In genomic region chr8:22054674-22055491, GRCm38 (mm10) we compare ENCODE assay signal across 16 mouse cellular contexts. TPM values are rescaled to one million over a fixed set of nuclear protein-coding genes. Genes with fewer than 3 reads are reported as not detected.
DNase-seq lines count a peak whose midpoint lies in the region; ATAC-seq and TF ChIP-seq lines count a peak whose summit lies in the region.
"Had no signal": no experiment of that assay in that cellular context is flagged by ENCODE, and none has a peak within 500 bp of the region (broad histone marks: within the 10 kb centered on the region; RNA-seq: fewer than 3 reads in every experiment).

No protein-coding gene starts in this region.

- peak; percentile 3 for DNase-seq in ovary, adult 18-20 months (ENCODE audit: low spot score)
- DNase-seq in ovary, postnatal 14 days (ENCODE audit: low spot score) = no peak
- peak; percentile 34 for DNase-seq in liver, embryonic 13.5 days
- no peak for DNase-seq in retina, postnatal 1 day
- no peak for DNase-seq in testis, postnatal 14 days (ENCODE audit: low spot score)
- no peak for DNase-seq in cerebellum, adult 2 months
- DNase-seq: cerebellum, adult 11-12 months; kidney, postnatal 4 days had no signal

- H3K4me3 ChIP-seq in bone marrow, adult 2 months (replicated peaks; ENCODE audit: control insufficient read depth, low read depth, low read length) = no peak overlapping the region
- peak overlapping the region; percentile 46 for H3K4me3 ChIP-seq in liver, embryonic 13.5 days (replicated peaks)
- no peak overlapping the region for H3K4me3 ChIP-seq in small intestine, adult 2 months (ENCODE audit: low read depth, low read length)
- H3K4me3 ChIP-seq in cerebellum, adult 2 months (replicated peaks; ENCODE audit: insufficient read depth, low read depth, low read length) = no peak overlapping the region
- H3K4me3 ChIP-seq: embryonic facial prominence, embryonic 10.5 days; forebrain, embryonic 15.5 days; heart, embryonic 12.5 days; limb, embryonic 12.5 days had no signal

- 59% methylated on average over 12 of the region's 12 CpGs for WGBS in bone marrow, adult 2 months
- WGBS in liver, embryonic 13.5 days (ENCODE audit: insufficient replicate concordance) = 23% methylated on average over 12 of the region's 12 CpGs
- WGBS in small intestine, adult 2 months = 31% methylated on average over 12 of the region's 12 CpGs
- WGBS in cerebellum, adult 2 months = 87% methylated on average over 12 of the region's 12 CpGs

- TF ChIP-seq POLR2A in bone marrow, adult 2 months (IDR thresholded peaks at IDR 0.05; ENCODE audit: borderline replicate concordance, control insufficient read depth, low read depth, low read length) = no peak
- no peak for TF ChIP-seq POLR2A in small intestine, adult 2 months (IDR thresholded peaks at IDR 0.05; ENCODE audit: low read depth, low read length)
- TF ChIP-seq POLR2A in cerebellum, adult 2 months (IDR thresholded peaks at IDR 0.05; ENCODE audit: borderline replicate concordance, insufficient read depth, low read length) = no peak

- TF ChIP-seq CTCF in bone marrow, adult 2 months (IDR thresholded peaks at IDR 0.05; ENCODE audit: control insufficient read depth, insufficient read depth, low read length) = no peak
- TF ChIP-seq CTCF in small intestine, adult 2 months (IDR thresholded peaks at IDR 0.05; ENCODE audit: extremely low read depth, insufficient read length, insufficient replicate concordance, low read depth, low read length) = no peak
- no peak for TF ChIP-seq CTCF in cerebellum, adult 2 months (IDR thresholded peaks at IDR 0.05; ENCODE audit: borderline replicate concordance, insufficient read depth, low read depth, low read length)

- H3K4me1 ChIP-seq in bone marrow, adult 2 months (ENCODE audit: control insufficient read depth, insufficient read depth, low read length) = peaks cover 1% of the 10 kb centered on the region; the same call in 1 of the 2 replicates
- peaks cover 65% of the 10 kb centered on the region for H3K4me1 ChIP-seq in liver, embryonic 13.5 days (replicated peaks)
- H3K4me1 ChIP-seq in small intestine, adult 2 months (ENCODE audit: control insufficient read depth, insufficient read depth, insufficient read length, low read length) = peaks cover 24% of the 10 kb centered on the region; the same call in 1 of the 2 replicates
- no peaks in the 10 kb centered on the region for H3K4me1 ChIP-seq in cerebellum, adult 2 months (ENCODE audit: control insufficient read depth, insufficient read depth, low read length)
- H3K4me1 ChIP-seq: limb, embryonic 12.5 days had no signal

- peak overlapping the region; percentile 73 for H3K27ac ChIP-seq in bone marrow, adult 2 months (ENCODE audit: control insufficient read depth, insufficient read depth, low read depth, low read length, poor library complexity)
- peak overlapping the region; percentile 96 for H3K27ac ChIP-seq in liver, embryonic 13.5 days
- peak overlapping the region; percentile 33 for H3K27ac ChIP-seq in small intestine, adult 2 months (ENCODE audit: insufficient read depth, low read depth, low read length)
- no peak overlapping the region for H3K27ac ChIP-seq in cerebellum, adult 2 months (ENCODE audit: insufficient read depth, low read length)
- H3K27ac ChIP-seq: embryonic facial prominence, embryonic 10.5 days; forebrain, embryonic 15.5 days; hindbrain, embryonic 14.5 days; limb, embryonic 12.5 days had no signal

- H3K9ac ChIP-seq in liver, embryonic 13.5 days = peak overlapping the region; percentile 59
- H3K9ac ChIP-seq: forebrain, embryonic 15.5 days; heart, embryonic 12.5 days; hindbrain, embryonic 14.5 days; limb, embryonic 12.5 days had no signal

- H3K9me3 ChIP-seq in liver, embryonic 13.5 days (replicated peaks) = no peaks in the 10 kb centered on the region
- H3K9me3 ChIP-seq: embryonic facial prominence, embryonic 10.5 days; forebrain, embryonic 15.5 days; heart, embryonic 12.5 days; limb, embryonic 12.5 days had no signal

- no peaks in the 10 kb centered on the region for H3K27me3 ChIP-seq in liver, embryonic 13.5 days
- no peaks in the 10 kb centered on the region for H3K27me3 ChIP-seq in small intestine, adult 2 months (ENCODE audit: control insufficient read depth, insufficient read depth, low read length)
- H3K27me3 ChIP-seq in cerebellum, adult 2 months (ENCODE audit: control insufficient read depth, insufficient read depth, low read length) = no peaks in the 10 kb centered on the region

- peak; percentile 75 for ATAC-seq in liver, embryonic 13.5 days (ENCODE audit: low read depth)
- ATAC-seq: forebrain, embryonic 15.5 days; midbrain, embryonic 16.5 days had no signal

- peaks cover 21% of the 10 kb centered on the region for H3K36me3 ChIP-seq in liver, embryonic 13.5 days
- no peaks in the 10 kb centered on the region for H3K36me3 ChIP-seq in small intestine, adult 2 months (ENCODE audit: control insufficient read depth, insufficient read depth, low read length)
- H3K36me3 ChIP-seq: embryonic facial prominence, embryonic 10.5 days; forebrain, embryonic 15.5 days; heart, embryonic 12.5 days; limb, embryonic 12.5 days had no signal

- peak overlapping the region; percentile 89 for H3K4me2 ChIP-seq in liver, embryonic 13.5 days
- H3K4me2 ChIP-seq: forebrain, embryonic 15.5 days; heart, embryonic 12.5 days; hindbrain, embryonic 14.5 days; limb, embryonic 12.5 days had no signal

RNA-seq across cellular contexts. Expression of gene Atp7b, which starts 5.2 kb away (rescaled TPM):
- polyA plus RNA-seq in bone marrow, adult 2 months (2011; ENCODE audit: insufficient read depth, insufficient read length, low replicate concordance, missing spikeins) = 2.6 and 4.3 TPM in 2 replicates
- polyA plus RNA-seq in liver, embryonic 13.5 days (2015; fragmentation: Nextera tagmentation; extraction: Ambion mirVana) = 10.4 and 13.0 TPM in 2 replicates
- polyA plus RNA-seq in small intestine, adult 2 months (2012; rRNA removed) = 5.5 and 5.7 TPM in 2 replicates
- 2.2 and 2.6 TPM in 2 replicates for polyA plus RNA-seq in cerebellum, adult 2 months (2012; rRNA removed)

RNA-seq across cellular contexts. Expression of gene Alg11, which starts 5.6 kb away (rescaled TPM):
- 0.61 and 3.5 TPM in 2 replicates for polyA plus RNA-seq in bone marrow, adult 2 months (2011; ENCODE audit: insufficient read depth, insufficient read length, low replicate concordance, missing spikeins)
- polyA plus RNA-seq in liver, embryonic 13.5 days (2015; fragmentation: Nextera tagmentation; extraction: Ambion mirVana) = 9.9 and 13.1 TPM in 2 replicates
- polyA plus RNA-seq in small intestine, adult 2 months (2012; rRNA removed) = 0.95 and 1.3 TPM in 2 replicates
- 15.1 and 15.5 TPM in 2 replicates for polyA plus RNA-seq in cerebellum, adult 2 months (2012; rRNA removed)

Comparison
In these comparisons a context has a peak if more than half of its experiments do, and no peak if none do; other contexts are left out.
1. DNase-seq: peak in ovary, adult 18-20 months (single experiment) and liver, embryonic 13.5 days (single experiment); none in ovary, postnatal 14 days (single experiment), retina, postnatal 1 day (single experiment), testis, postnatal 14 days (single experiment) and cerebellum, adult 2 months (0 of 2).